Mouse (Mus musculus) G1E-ER4 (cell line): ENCODE measurements around the gene Shisa9. TPM values are rescaled to one million over a fixed set of nuclear protein-coding genes. Genes with fewer than 3 reads are reported as not detected.

Source experiments
- GATA1 ChIP-seq: IDR thresholded peaks from one replicate; pipeline ENCODE4 v1.8.0; 2012; ENCODE audit warnings: low read length, inconsistent platforms
- polyA plus RNA-seq: library from polyadenylated mRNA; stranded (reverse); fragments of >175 nt; gene quantifications from 2 replicates; pipeline ENCODE4 v1.2.3, GENCODE M21; 2012

Shisa9 gene
- polyA plus RNA-seq, 1 experiment: not detected

DNA sequence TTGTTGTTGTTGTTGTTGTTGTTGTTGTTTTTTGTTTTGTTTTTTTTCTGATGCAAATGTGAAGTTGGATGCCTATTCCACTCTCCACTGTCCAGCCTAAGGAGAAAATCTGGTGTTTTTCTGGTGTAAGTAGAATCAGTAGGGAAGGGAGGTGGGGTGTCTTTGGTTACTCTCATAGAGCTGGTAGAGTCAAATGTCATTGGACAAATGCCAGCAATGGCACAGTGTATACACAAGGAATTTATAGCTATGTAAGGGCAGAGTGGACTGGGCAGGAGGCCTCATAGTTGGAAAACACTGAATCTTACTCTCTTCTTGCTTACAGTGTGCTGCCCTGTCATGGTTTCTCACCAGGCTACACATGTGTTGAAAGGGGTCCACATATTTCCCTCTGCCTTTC lies 325.9 kb downstream of the Shisa9 start:
- no peak for TF ChIP-seq GATA1

DNA sequence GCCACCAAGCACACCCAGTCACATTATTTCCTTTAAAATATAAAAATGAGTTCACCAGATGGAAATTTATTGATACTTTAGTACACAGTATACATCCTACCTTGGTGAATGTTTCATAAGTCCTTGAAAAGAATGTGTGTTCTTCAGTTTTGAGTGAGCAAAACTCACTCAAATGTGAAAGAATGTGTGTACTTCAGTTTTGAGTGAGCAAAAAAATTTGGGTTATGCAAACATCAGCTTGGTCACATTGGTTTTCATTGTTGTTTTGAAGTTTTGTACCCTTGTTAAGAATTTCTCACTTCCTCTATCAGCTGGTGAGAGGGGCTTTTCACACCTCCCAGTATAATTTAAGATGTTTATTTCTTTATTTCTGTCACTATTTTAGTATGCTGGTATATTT lies 331.7 kb downstream of the Shisa9 start:
- no peak for TF ChIP-seq GATA1

Other genes starting within 250 kb of the Shisa9 start
- 18.3 and 19.1 TPM in 2 replicates for gene Cpped1, start 74.7 kb upstream of the Shisa9 start, polyA plus RNA-seq